Mouse (Mus musculus) small intestine, adult 2 months (tissue): Measurements from ENCODE around the gene Dio1. TPM values are rescaled to one million over a fixed set of nuclear protein-coding genes. Genes with fewer than 3 reads are reported as not detected.
A peak's percentile ranks its signal among the peaks of the same experiment; 100 is the strongest.

Experiments
- H3K27ac ChIP-seq: fragments of 200-500 bp; 2 replicates; pipeline ENCODE4 v1.5.1; 2012; ENCODE audit warnings: low read depth, low read length, control low read depth, inconsistent platforms; ENCODE audit not compliant: insufficient read depth
- H3K27me3 ChIP-seq: fragments of 200-500 bp; 2 replicates; pipeline ENCODE4 v1.6.1; 2012; ENCODE audit warnings: mild to moderate bottlenecking, moderate library complexity, low read length, inconsistent platforms; ENCODE audit not compliant: control insufficient read depth, insufficient read depth
- H3K36me3 ChIP-seq: fragments of 200-500 bp; 2 replicates; pipeline ENCODE4 v1.6.1; 2012; ENCODE audit warnings: mild to moderate bottlenecking, low read length, control low read depth, inconsistent platforms; ENCODE audit not compliant: control insufficient read depth, insufficient read depth
- H3K4me1 ChIP-seq: fragments of 200-500 bp; 2 replicates; pipeline ENCODE4 v1.6.1; 2012; ENCODE audit warnings: low read length, inconsistent platforms, mixed read lengths; ENCODE audit not compliant: control insufficient read depth, insufficient read depth, insufficient read length
- H3K4me3 ChIP-seq: fragments of 200-500 bp; 2 replicates; pipeline ENCODE4 v1.5.1; 2012; ENCODE audit warnings: low read depth, mild to moderate bottlenecking, control low read depth, inconsistent platforms, low read length, moderate library complexity
- CTCF ChIP-seq: fragments of 200-500 bp; IDR thresholded peaks from 2 replicates; pipeline ENCODE4 v1.5.1; 2012; ENCODE audit warnings: low read depth, mild to moderate bottlenecking, control low read depth, inconsistent platforms, low read length, moderate library complexity, mixed read lengths; ENCODE audit not compliant: insufficient replicate concordance, insufficient read length; ENCODE audit errors: extremely low read depth
- POLR2A ChIP-seq: fragments of 200-500 bp; IDR thresholded peaks from 2 replicates; pipeline ENCODE4 v1.6.1; 2012; ENCODE audit warnings: low read depth, mild to moderate bottlenecking, control low read depth, inconsistent platforms, low read length, moderate library complexity
- WGBS: fragments of 180-500 bp; shearing (Covaris S2); methylation state at CpG from one replicate; pipeline ENCODE4 v1.1.7; 2018; 5-methylcytosine and 5-hydroxymethylcytosine counted together
- polyA plus RNA-seq: library from polyadenylated mRNA; depleted of rRNA; stranded (reverse); fragments of >200 nt; gene quantifications from 2 replicates; pipeline ENCODE4 v1.2.3, GENCODE M21; 2012

Gene Dio1
- polyA plus RNA-seq, 1 experiment = 73.4 TPM

DNA sequence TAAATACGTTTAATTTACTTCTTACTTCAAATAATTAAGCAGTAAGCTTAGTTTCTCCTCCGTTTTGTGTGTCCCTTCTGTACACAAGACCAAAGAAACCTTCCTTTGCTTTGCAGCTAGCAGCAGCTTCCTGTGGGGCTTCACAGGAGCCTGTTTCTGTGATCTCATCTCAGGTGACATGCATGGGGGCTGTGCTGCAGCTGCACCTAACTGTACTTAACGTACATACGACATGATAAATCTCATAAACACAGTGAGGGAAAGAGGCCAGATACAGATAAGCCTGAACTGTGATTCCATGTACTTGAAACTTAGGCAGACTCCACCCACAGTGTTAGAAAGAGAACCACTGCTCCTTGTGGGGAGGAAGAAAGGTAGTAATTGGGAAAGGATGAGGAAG lies 47.0 kb downstream of the Dio1 start:
- Histone ChIP-seq H3K27ac (no peak overlapping the region), H3K36me3 (no peaks in the 10 kb centered on the region), H3K27me3 (no peaks in the 10 kb centered on the region), H3K4me1 (peaks cover 2% of the 10 kb centered on the region; the same call in 1 of the 2 replicates), H3K4me3 (no peak overlapping the region)
- WGBS = 27% methylated on average over 4 of the region's 4 CpGs
- TF ChIP-seq CTCF = no peak
- no peak for TF ChIP-seq POLR2A

DNA sequence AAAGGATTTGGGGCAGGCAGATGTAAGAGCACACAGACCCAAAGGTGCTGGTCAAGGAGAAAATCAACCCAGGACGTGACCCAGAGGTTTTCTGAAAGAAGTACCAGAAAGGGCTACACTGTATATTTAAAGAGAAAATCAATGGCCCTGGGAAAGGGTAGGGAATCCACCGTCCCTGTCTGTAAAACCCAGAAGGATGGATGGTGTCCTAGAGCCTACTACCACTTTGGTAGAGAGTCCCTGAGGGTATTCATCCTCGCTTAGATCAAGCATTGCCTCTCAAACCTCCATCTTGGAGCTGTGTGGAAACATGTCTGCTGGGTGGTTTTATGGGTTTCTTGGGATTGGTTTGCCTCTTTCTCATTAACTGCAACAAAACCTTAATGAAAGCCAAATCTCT lies 52.6 kb downstream of the Dio1 start:
- TF ChIP-seq CTCF (no peak), POLR2A (no peak)
- H3K27me3 ChIP-seq = no peaks in the 10 kb centered on the region
- WGBS = 68% methylated on average over 3 of the region's 3 CpGs
- H3K36me3 ChIP-seq = no peaks in the 10 kb centered on the region
- no peak overlapping the region for H3K4me3 ChIP-seq
- H3K27ac ChIP-seq = no peak overlapping the region
- H3K4me1 ChIP-seq = peaks cover 6% of the 10 kb centered on the region; the same call in 1 of the 2 replicates

DNA sequence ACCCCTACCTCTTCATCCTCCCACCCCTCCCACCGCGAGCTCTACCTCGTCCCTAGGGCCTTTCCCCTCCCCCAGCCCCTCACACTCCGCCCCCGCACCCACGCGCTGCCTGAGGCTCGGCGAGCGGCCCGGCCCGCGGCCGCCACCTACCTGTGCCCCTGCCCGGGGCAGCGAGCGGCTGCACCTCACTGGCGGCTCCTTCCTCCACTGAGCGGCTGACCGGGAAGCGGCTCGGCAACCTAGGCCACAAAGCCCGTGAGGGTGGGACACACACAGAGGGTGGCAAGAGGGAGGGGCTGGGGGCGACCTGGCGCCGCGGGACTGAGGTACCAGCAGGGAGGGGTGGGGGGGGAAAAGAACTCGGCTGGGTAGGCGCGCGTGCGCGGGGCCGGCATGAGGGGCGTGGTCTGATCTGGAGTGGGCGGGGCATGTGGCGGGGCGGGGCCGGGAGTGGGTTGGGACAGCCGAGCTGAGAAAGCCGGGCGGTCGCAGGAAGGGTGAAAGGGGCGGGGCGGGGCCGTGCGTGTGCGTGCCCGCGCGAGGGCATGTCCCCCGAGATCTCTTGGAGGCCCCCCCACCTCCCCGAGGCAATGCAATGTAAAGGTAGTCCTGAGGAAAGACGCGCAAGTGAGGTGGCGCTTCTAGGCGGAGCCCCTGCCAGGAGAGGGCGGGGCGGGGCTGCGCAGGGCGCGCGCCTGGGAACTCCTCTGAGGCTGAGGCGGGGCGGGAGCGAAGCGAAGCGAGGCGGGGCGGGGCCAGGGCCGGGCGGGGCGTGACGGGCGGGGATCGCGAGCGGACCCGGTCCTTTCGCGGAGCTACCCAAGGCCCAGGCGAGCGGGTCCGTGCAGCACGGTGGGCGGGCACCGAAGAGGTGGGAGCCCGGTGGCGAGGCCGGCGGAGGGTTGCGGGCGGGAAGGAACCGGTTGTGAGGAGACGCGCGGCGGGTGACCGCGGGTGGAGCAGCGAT lies 53.6 kb downstream of the Dio1 start, which contains the start of the genes Lrrc42 and Hspb11:
Gene Lrrc42, minus strand, starts transcription at position 408 of the 967 bp plus-strand sequence.
Gene Hspb11, plus strand, starts transcription at position 469 of the 967 bp plus-strand sequence.
- H3K27ac ChIP-seq = peak within 1 kb of the TSS; percentile 25
- H3K27me3 ChIP-seq = no peaks in the 10 kb centered on the region
- H3K36me3 ChIP-seq = no peaks in the 10 kb centered on the region
- TF ChIP-seq CTCF = peak; percentile 43; the same call in 1 of the 2 replicates
- TF ChIP-seq POLR2A = peak; percentile 38
- H3K4me1 ChIP-seq = peaks cover 6% of the 10 kb centered on the region; the same call in 1 of the 2 replicates
- under 1% methylated on average over 97 of the region's 101 CpGs for WGBS
- peak within 1 kb of the TSS; percentile 89 for H3K4me3 ChIP-seq

DNA sequence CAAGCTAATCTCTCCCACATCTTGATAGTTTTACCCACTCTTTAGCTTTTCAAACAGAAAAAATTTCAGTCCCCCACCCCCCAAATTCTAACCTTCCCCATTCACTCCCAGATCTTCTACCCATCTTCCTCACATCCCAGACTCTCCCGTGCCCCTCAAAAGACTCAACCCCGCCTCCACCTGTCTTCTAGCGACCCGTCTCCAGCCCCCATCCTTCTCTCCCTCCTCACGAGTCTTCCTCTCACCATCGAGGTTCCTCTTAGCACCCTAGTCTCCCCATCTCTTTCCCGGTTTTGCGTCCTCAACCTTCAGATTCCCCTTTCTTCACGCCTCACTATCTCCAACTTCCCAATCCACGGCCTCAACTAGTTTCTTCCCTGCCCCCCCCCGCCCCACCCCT lies 54.4 kb downstream of the Dio1 start:
- 1% methylated on average over 11 of the region's 11 CpGs for WGBS

DNA sequence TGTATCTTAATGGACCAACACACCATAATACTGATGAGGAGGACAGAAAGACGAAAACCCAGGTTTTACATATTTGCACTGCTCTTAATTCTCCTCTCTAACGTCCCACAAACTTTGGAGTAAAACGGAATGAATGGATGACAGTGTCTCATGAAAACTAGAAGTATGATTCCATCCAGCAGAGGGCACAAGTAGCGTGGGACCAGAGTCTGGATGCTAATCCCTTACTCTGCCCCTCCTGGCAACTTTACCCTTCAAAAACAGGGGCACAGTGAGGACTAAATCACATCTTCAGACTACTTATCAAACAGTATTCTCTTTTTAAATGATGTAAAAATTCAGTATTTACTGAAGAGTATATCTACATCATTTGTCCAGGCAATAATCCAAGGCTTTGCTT lies 56.5 kb downstream of the Dio1 start:
- H3K4me3 ChIP-seq = no peak overlapping the region
- TF ChIP-seq POLR2A (no peak), CTCF (peak; percentile 58; the same call in 1 of the 2 replicates)
- no peak overlapping the region for H3K27ac ChIP-seq
- WGBS = 18% methylated on average over 4 of the region's 4 CpGs
- H3K27me3 ChIP-seq = no peaks in the 10 kb centered on the region
- H3K4me1 ChIP-seq = peaks cover 6% of the 10 kb centered on the region; the same call in 1 of the 2 replicates
- H3K36me3 ChIP-seq = peaks cover 9% of the 10 kb centered on the region

More for the DNA sequence above, 54.4 kb downstream of the Dio1 start:
- Histone ChIP-seq H3K36me3 (no peaks in the 10 kb centered on the region), H3K27ac (no peak overlapping the region; the same call in 1 of the 2 replicates), H3K27me3 (no peaks in the 10 kb centered on the region), H3K4me3 (peak overlapping the region; percentile 89), H3K4me1 (peaks cover 6% of the 10 kb centered on the region; the same call in 1 of the 2 replicates)
- TF ChIP-seq CTCF (no peak), POLR2A (no peak)

DNA sequence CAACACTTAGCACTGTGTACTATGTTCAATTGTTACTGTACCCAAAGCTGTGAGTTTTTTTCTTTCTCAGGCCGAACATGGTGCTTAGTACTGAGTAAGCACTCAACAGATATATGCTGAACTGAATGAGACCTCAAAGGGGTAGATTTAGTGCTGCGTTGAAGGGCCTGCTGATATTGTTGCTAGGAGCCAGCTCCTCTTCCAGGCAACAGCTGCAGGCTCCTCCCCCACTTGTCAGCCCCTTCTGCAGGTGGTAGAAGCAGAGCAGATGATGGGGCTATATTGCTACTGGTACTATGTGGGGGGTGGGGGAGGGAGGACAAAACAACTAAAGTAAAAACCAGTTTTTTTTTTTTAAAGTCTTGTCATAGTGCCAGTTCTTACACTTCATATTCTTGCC lies 57.5 kb downstream of the Dio1 start:
- no peak for TF ChIP-seq CTCF
- no peak for TF ChIP-seq POLR2A
- 78% methylated on average over 2 of the region's 2 CpGs for WGBS
- no peaks in the 10 kb centered on the region for H3K27me3 ChIP-seq

DNA sequence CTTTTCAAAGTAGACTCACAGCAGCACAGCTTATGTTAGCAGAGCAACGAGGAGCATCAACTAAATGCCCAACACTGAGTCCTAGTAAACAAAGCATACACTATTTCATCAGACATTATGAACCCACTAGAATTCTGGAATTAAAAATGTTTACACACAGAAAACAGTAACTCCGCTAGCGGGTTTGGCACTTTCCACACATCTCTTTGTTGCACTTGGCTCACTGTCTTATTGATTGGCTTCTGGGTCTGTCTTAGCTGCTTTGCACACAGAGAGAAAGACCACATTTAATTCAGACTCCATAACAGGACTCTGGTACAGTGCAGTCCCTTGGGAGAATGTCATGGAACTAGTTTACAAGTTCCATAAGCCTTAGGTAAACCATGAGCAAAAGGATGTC lies 58.9 kb downstream of the Dio1 start:
- H3K27me3 ChIP-seq = no peaks in the 10 kb centered on the region
- H3K36me3 ChIP-seq = peaks cover 9% of the 10 kb centered on the region
- TF ChIP-seq POLR2A = no peak
- TF ChIP-seq CTCF = no peak
- no peak overlapping the region for H3K4me3 ChIP-seq
- no peak overlapping the region for H3K27ac ChIP-seq
- H3K4me1 ChIP-seq = peaks cover 4% of the 10 kb centered on the region; the same call in 1 of the 2 replicates
- WGBS = 81% methylated on average over 3 of the region's 3 CpGs

More for the DNA sequence above, 57.5 kb downstream of the Dio1 start:
- Histone ChIP-seq H3K4me1 (peaks cover 6% of the 10 kb centered on the region; the same call in 1 of the 2 replicates), H3K4me3 (no peak overlapping the region), H3K27ac (no peak overlapping the region), H3K36me3 (peaks cover 9% of the 10 kb centered on the region)
